Mouse (Mus musculus): ENCODE measurements at regions not wholly inside any gene's neighbourhood (a gene's known extent, or its start where the extent isn't known, plus 50 kb on each side); places are given as distances from the start of the nearest gene placed in this dataset.

DNA sequence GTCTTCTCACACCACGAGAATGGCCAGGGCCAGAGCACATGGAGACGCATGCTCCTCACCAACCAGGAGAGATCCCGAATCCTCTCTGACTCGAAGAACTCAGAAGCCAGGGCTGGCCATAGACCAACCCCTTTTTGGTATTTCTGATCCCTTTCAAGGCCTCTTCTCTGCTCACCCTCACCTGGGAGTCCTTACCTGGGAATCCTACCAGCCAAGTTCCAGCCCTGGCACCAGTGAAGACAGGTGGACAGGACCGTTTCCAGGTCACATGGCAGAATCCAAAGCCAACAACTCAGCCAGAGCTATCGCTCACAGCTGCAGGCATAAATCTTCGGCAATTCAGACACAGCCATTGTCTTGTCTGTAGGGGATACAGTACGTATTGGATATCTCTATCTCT is 626.2 kb upstream of the Fam19a5 start:
- Histone ChIP-seq H3K9me3 (replicated peaks) (no peaks in the 10 kb centered on the region; the same call in 1 of the 2 replicates), H3K4me2 (no peak overlapping the region), H3K4me1 (replicated peaks) (no peaks in the 10 kb centered on the region), H3K27ac (no peak overlapping the region), H3K27me3 (no peaks in the 10 kb centered on the region), H3K36me3 (no peaks in the 10 kb centered on the region), H3K4me3 (replicated peaks) (no peak overlapping the region), H3K9ac (no peak overlapping the region)
- DNase-seq (no peak), ATAC-seq (ENCODE audit: low read depth) (no peak)
- 79% methylated on average over 8 of the region's 8 CpGs for WGBS (ENCODE audit: insufficient replicate concordance)

DNA sequence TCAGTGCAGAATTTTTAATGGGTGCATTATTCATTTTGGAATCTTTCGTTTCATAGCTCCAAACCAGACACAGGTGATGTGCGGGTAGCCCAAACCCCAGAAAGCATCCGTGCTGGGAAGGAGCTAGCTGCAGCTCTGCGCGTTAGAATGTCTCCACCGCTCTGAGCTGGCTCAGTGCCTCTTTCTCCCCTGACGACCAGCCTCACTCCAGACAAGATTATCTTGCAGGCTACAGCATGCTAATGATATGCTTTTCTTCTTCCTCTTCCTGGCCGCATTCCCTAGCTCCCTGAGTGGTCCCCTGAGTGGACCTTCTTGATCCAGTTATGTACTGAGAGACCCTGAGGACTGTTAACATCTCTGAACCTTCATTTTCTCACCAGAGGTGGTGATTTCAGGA is 624.4 kb upstream of the Fam19a5 start:
- no peak for DNase-seq
- H3K36me3 ChIP-seq = no peaks in the 10 kb centered on the region
- no peak overlapping the region for H3K4me3 ChIP-seq (replicated peaks)
- H3K9ac ChIP-seq = no peak overlapping the region
- no peaks in the 10 kb centered on the region for H3K27me3 ChIP-seq
- H3K9me3 ChIP-seq (replicated peaks) = no peaks in the 10 kb centered on the region; the same call in 1 of the 2 replicates
- no peak overlapping the region for H3K27ac ChIP-seq
- 52% methylated on average over 8 of the region's 8 CpGs for WGBS (ENCODE audit: insufficient replicate concordance)
- H3K4me1 ChIP-seq (replicated peaks) = no peaks in the 10 kb centered on the region
- no peak overlapping the region for H3K4me2 ChIP-seq
- no peak for ATAC-seq (ENCODE audit: low read depth)

- no peaks in the 10 kb centered on the region for H3K27me3 ChIP-seq
- H3K4me3 ChIP-seq (replicated peaks) = no peak overlapping the region
- H3K4me1 ChIP-seq (replicated peaks) = no peaks in the 10 kb centered on the region
- H3K9ac ChIP-seq = no peak overlapping the region
- H3K27ac ChIP-seq = no peak overlapping the region
- H3K36me3 ChIP-seq = no peaks in the 10 kb centered on the region
- ATAC-seq (ENCODE audit: low read depth) (no peak), DNase-seq (no peak)
- no peaks in the 10 kb centered on the region; the same call in 1 of the 2 replicates for H3K9me3 ChIP-seq (replicated peaks)
- WGBS (ENCODE audit: insufficient replicate concordance) = 49% methylated on average over 7 of the region's 7 CpGs
- H3K4me2 ChIP-seq = no peak overlapping the region
Observed at GRCm38 (mm10) chr15:86920185-86920584, 623.9 kb upstream of the Fam19a5 start.

GRCm38 (mm10) chr15:86921401-86921800 is 622.7 kb upstream of the Fam19a5 start:
- no peak for DNase-seq
- no peaks in the 10 kb centered on the region; the same call in 1 of the 2 replicates for H3K9me3 ChIP-seq (replicated peaks)
- no peaks in the 10 kb centered on the region for H3K36me3 ChIP-seq
- H3K27me3 ChIP-seq = no peaks in the 10 kb centered on the region
- no peaks in the 10 kb centered on the region for H3K4me1 ChIP-seq (replicated peaks)
- ATAC-seq (ENCODE audit: low read depth) = no peak
- H3K27ac ChIP-seq = no peak overlapping the region
- H3K4me3 ChIP-seq (replicated peaks) = no peak overlapping the region
- H3K4me2 ChIP-seq = no peak overlapping the region
- no peak overlapping the region for H3K9ac ChIP-seq
- WGBS (ENCODE audit: insufficient replicate concordance) = 35% methylated on average over 8 of the region's 8 CpGs

DNA sequence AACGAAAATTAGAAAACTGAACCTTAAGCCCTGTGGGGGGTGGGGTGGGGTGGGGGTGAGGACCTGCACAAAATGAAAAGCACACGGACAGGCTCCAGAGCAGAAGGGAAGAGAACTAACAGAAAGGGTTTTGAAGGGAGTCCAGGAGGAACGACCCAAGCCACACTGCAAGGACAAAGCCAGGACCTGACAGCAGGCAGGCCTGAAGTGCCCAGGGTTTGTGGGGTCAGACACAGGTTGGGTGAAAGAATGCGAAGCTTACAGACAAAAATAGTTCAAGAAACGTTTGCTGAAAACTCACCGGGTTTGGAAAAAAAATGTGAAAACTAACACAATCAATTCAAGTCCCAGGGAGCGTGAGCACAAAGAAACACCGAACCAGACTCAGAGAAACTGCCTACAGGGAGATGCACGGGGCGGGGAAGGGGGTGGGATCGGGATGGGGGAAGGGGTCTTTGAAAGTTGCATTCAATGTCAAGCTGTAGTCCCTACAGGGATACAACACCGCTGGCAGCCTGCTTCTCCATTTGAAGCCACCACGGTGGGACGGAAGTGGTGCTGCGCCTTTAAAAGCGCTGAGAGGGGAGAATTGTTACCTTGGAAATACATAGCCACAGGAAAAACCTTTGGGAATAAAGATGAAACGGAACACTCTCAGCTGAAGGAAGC is 618.9 kb upstream of the Fam19a5 start:
- Histone ChIP-seq H3K9me3 (replicated peaks) (no peaks in the 10 kb centered on the region), H3K4me2 (no peak overlapping the region), H3K27me3 (no peaks in the 10 kb centered on the region), H3K27ac (no peak overlapping the region), H3K36me3 (no peaks in the 10 kb centered on the region), H3K4me1 (replicated peaks) (no peaks in the 10 kb centered on the region), H3K4me3 (replicated peaks) (no peak overlapping the region), H3K9ac (no peak overlapping the region)
- no peak for DNase-seq
- WGBS (ENCODE audit: insufficient replicate concordance) = 21% methylated on average over 17 of the region's 17 CpGs
- no peak for ATAC-seq (ENCODE audit: low read depth)

DNA sequence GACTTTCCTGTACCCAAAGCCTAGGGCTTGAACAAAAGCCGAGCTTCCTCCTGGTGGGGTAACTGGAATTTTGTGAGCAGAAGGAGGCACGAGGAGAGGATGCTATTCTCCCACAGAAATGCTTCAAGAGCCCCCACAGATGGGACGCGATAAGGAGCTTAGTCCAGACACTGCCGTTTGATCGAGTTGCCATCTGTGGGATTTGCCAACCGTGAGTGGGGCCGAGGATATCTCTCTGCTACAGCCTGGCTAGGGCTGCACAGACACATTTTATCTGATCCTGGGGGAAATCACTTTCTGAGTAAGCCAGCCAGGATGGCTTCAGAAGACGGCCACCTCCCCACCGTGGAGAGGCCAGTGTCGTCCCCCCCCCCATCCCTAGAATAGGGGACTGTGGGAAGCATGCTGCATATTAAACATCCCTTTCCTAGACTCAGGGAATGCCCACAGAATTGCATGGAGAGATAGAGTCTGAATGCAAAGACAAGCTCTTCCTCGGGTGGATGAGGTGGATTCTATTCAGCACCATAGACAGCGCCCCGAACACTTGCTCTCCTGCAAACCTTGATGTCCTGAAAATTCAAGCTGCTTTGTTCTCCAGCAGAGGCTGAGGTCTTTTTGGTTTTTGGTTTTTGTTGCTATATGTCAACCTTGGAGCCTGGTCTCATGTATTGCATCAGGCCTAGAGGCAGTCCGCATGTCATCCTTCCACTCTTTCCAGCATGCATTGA is 611.6 kb upstream of the Fam19a5 start:
- ATAC-seq (ENCODE audit: low read depth) (no peak), DNase-seq (no peak)
- Histone ChIP-seq H3K9ac (no peak overlapping the region), H3K27ac (no peak overlapping the region), H3K9me3 (replicated peaks) (no peaks in the 10 kb centered on the region), H3K27me3 (no peaks in the 10 kb centered on the region), H3K36me3 (no peaks in the 10 kb centered on the region), H3K4me1 (replicated peaks) (no peaks in the 10 kb centered on the region), H3K4me2 (no peak overlapping the region), H3K4me3 (replicated peaks) (no peak overlapping the region)
- WGBS (ENCODE audit: insufficient replicate concordance) = 47% methylated on average over 15 of the region's 15 CpGs

DNA sequence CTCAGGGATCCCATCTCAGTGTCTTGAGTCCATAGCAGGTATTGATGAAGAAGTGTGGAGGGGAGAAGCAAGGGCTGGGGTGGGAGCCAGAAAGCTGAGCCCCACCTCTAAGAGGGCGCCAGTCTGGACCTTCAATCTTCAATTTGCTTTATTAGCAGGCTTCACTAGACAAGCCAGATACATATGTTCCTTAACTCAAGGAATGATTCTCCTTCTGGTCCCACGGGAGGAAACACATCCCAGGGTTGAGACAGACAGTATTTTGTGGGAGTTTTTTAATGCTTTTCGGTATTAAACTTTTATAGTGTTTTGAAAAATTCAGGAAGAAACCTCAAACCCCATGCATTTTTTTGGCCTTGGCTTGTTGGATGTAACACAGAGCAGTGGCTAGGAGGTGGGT is 606.7 kb upstream of the Fam19a5 start:
- no peak overlapping the region for H3K9ac ChIP-seq
- H3K27me3 ChIP-seq = no peaks in the 10 kb centered on the region
- no peak overlapping the region for H3K27ac ChIP-seq
- WGBS (ENCODE audit: insufficient replicate concordance) = 54% methylated on average over 3 of the region's 3 CpGs
- no peaks in the 10 kb centered on the region for H3K4me1 ChIP-seq (replicated peaks)
- no peak for DNase-seq
- no peaks in the 10 kb centered on the region; the same call in 1 of the 2 replicates for H3K9me3 ChIP-seq (replicated peaks)
- no peak for ATAC-seq (ENCODE audit: low read depth)
- no peaks in the 10 kb centered on the region for H3K36me3 ChIP-seq
- H3K4me2 ChIP-seq = no peak overlapping the region
- no peak overlapping the region for H3K4me3 ChIP-seq (replicated peaks)

GRCm38 (mm10) chr15:86944529-86944928 is 599.6 kb upstream of the Fam19a5 start:
- Histone ChIP-seq H3K27me3 (no peaks in the 10 kb centered on the region), H3K4me2 (no peak overlapping the region), H3K36me3 (no peaks in the 10 kb centered on the region), H3K4me3 (replicated peaks) (no peak overlapping the region), H3K4me1 (replicated peaks) (no peaks in the 10 kb centered on the region), H3K9ac (no peak overlapping the region), H3K27ac (no peak overlapping the region), H3K9me3 (replicated peaks) (peaks cover 8% of the 10 kb centered on the region; the same call in 1 of the 2 replicates)
- DNase-seq (no peak), ATAC-seq (ENCODE audit: low read depth) (no peak)
- 64% methylated on average over 7 of the region's 7 CpGs for WGBS (ENCODE audit: insufficient replicate concordance)

DNA sequence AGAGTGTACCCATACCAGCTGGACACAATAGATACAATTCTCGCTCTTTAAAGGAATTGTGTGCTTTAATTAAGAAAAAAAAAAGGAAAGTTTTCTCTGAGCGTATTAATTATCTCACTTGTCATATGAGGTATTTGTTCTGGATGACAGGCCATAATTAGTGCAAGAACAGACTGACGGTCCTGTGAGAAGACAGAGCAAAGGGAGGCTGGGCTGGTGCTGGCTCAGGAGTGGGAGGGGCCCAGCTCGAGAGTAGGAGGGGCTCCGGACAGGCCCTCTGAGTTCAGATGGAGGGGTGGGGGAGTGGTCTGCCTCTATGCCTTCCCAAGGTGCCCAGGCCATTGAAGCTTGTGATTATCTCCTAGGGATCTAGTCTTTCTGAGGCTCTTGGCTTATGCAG is 591.5 kb upstream of the Fam19a5 start:
- ATAC-seq (ENCODE audit: low read depth) (no peak), DNase-seq (no peak)
- H3K4me2 ChIP-seq = no peak overlapping the region
- H3K27ac ChIP-seq = no peak overlapping the region
- H3K4me1 ChIP-seq (replicated peaks) = no peaks in the 10 kb centered on the region
- WGBS (ENCODE audit: insufficient replicate concordance) = 45% methylated on average over 5 of the region's 5 CpGs
- no peaks in the 10 kb centered on the region for H3K36me3 ChIP-seq
- no peak overlapping the region for H3K4me3 ChIP-seq (replicated peaks)
- 0 out of 2 replicates have a peak, but pooled peaks cover 4% of the 10 kb centered on the region for H3K9me3 ChIP-seq (replicated peaks)
- H3K9ac ChIP-seq = no peak overlapping the region
- H3K27me3 ChIP-seq = no peaks in the 10 kb centered on the region

- 68% methylated on average over 8 of the region's 8 CpGs for WGBS (ENCODE audit: insufficient replicate concordance)
- no peak overlapping the region for H3K9ac ChIP-seq
Observed at GRCm38 (mm10) chr15:86957872-86958271, 586.2 kb upstream of the Fam19a5 start.

GRCm38 (mm10) chr15:86962921-86963320 is 581.2 kb upstream of the Fam19a5 start:
- Histone ChIP-seq H3K27me3 (no peaks in the 10 kb centered on the region), H3K9me3 (replicated peaks) (no peaks in the 10 kb centered on the region; the same call in 1 of the 2 replicates), H3K27ac (no peak overlapping the region), H3K4me2 (no peak overlapping the region), H3K4me1 (replicated peaks) (no peaks in the 10 kb centered on the region), H3K9ac (no peak overlapping the region), H3K4me3 (replicated peaks) (no peak overlapping the region), H3K36me3 (no peaks in the 10 kb centered on the region)
- no peak for ATAC-seq (ENCODE audit: low read depth)
- no peak for DNase-seq
- WGBS (ENCODE audit: insufficient replicate concordance) = 65% methylated on average over 2 of the region's 2 CpGs

More at GRCm38 (mm10) chr15:86957872-86958271, 586.2 kb upstream of the Fam19a5 start:
- H3K4me2 ChIP-seq = no peak overlapping the region
- H3K27me3 ChIP-seq = no peaks in the 10 kb centered on the region
- H3K27ac ChIP-seq = no peak overlapping the region
- no peak for ATAC-seq (ENCODE audit: low read depth)
- H3K4me1 ChIP-seq (replicated peaks) = no peaks in the 10 kb centered on the region
- H3K36me3 ChIP-seq = no peaks in the 10 kb centered on the region
- DNase-seq = no peak
- H3K9me3 ChIP-seq (replicated peaks) = no peaks in the 10 kb centered on the region; the same call in 1 of the 2 replicates
- no peak overlapping the region for H3K4me3 ChIP-seq (replicated peaks)

DNA sequence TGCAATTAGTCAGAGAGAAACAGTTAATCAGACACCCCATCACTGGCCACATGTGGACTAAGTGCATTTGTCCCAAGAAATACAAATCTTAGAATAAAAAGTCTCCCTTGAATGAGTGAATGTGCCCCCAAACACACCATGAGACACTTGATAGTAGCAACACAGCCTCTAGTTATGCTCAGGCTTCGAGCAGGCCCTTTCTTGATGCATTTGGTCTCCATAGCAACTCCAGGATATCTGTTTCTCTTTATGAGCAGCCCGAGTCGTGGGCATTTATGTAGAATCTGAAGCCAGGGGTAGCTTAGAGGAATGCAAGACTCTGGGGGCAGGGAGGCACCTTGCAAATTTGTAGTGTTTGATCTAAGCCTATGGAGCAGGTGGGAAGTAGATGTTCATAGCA is 580.6 kb upstream of the Fam19a5 start:
- H3K27me3 ChIP-seq = no peaks in the 10 kb centered on the region
- H3K36me3 ChIP-seq = no peaks in the 10 kb centered on the region
- no peaks in the 10 kb centered on the region; the same call in 1 of the 2 replicates for H3K9me3 ChIP-seq (replicated peaks)
- H3K9ac ChIP-seq = no peak overlapping the region
- H3K4me3 ChIP-seq (replicated peaks) = no peak overlapping the region
- ATAC-seq (ENCODE audit: low read depth) = no peak
- H3K4me2 ChIP-seq = no peak overlapping the region
- no peak for DNase-seq
- H3K27ac ChIP-seq = no peak overlapping the region
- 42% methylated on average over 3 of the region's 3 CpGs for WGBS (ENCODE audit: insufficient replicate concordance)
- no peaks in the 10 kb centered on the region for H3K4me1 ChIP-seq (replicated peaks)
